Mouse (Mus musculus) stomach, embryonic 15.5 days (tissue): ENCODE data around the gene Chpf2. TPM values are rescaled to one million over a fixed set of nuclear protein-coding genes. Genes with fewer than 3 reads are reported as not detected.
A peak's percentile ranks its signal among the peaks of the same experiment; 100 is the strongest.

Experiments used
- ATAC-seq: fragments of 200-750 bp; cut with Nextera tagmentation; 2 replicates; pipeline ENCODE4 v1.8.0; 2017; ENCODE audit warnings: low read depth, moderate number of reproducible peaks, moderate TSS enrichment; ENCODE audit not compliant: insufficient read depth, low FRiP score
- H3K27ac ChIP-seq: fragments of 300-500 bp; sonication (generic); 2 replicates; pipeline ENCODE4 v1.5.1; 2015; ENCODE audit warnings: mild to moderate bottlenecking, inconsistent platforms
- H3K27me3 ChIP-seq: fragments of 300-500 bp; sonication (generic); replicated peaks from 2 replicates; pipeline ENCODE4 v1.6.1; 2015; ENCODE audit warnings: inconsistent platforms
- H3K36me3 ChIP-seq: fragments of 300-500 bp; sonication (generic); 2 replicates; pipeline ENCODE4 v1.6.1; 2015; ENCODE audit warnings: inconsistent platforms
- H3K4me1 ChIP-seq: fragments of 300-500 bp; sonication (generic); 2 replicates; pipeline ENCODE4 v1.6.1; 2015; ENCODE audit warnings: inconsistent platforms
- H3K4me2 ChIP-seq: fragments of 300-500 bp; sonication (generic); 2 replicates; pipeline ENCODE4 v1.6.1; 2015; ENCODE audit warnings: mild to moderate bottlenecking, inconsistent platforms
- H3K4me3 ChIP-seq: fragments of 300-500 bp; sonication (generic); replicated peaks from 2 replicates; pipeline ENCODE4 v1.5.1; 2015; ENCODE audit warnings: inconsistent platforms
- H3K9ac ChIP-seq: fragments of 300-500 bp; sonication (generic); 2 replicates; pipeline ENCODE4 v1.6.1; 2015; ENCODE audit warnings: inconsistent platforms
- H3K9me3 ChIP-seq: fragments of 300-500 bp; sonication (generic); 2 replicates; pipeline ENCODE4 v1.6.1; 2016; ENCODE audit warnings: inconsistent platforms
- WGBS: fragments of 180-500 bp; shearing (Covaris S2); methylation state at CpG from one replicate; pipeline ENCODE4 v1.1.7; 2015; 5-methylcytosine and 5-hydroxymethylcytosine counted together
- polyA plus RNA-seq: library from polyadenylated mRNA; unstranded; fragments of >200 nt; fragmentation: Nextera tagmentation; extraction: Ambion mirVana; gene quantifications from 2 replicates; pipeline ENCODE4 v1.2.1, GENCODE M21; 2015

Gene Chpf2
- polyA plus RNA-seq, 1 experiment from 2014 or later = 18.6 TPM

GRCm38 (mm10) chr5:24593230-24593629 lies 6.7 kb downstream of the Chpf2 start:
- 84% methylated on average over 10 of the region's 10 CpGs for WGBS
- Histone ChIP-seq H3K27ac (no peak overlapping the region), H3K9ac (no peak overlapping the region), H3K4me3 (no peak overlapping the region), H3K36me3 (peaks cover 38% of the 10 kb centered on the region), H3K4me1 (peaks cover 26% of the 10 kb centered on the region), H3K9me3 (no peaks in the 10 kb centered on the region), H3K27me3 (no peaks in the 10 kb centered on the region), H3K4me2 (no peak overlapping the region)
- no peak for ATAC-seq

- no peak overlapping the region for H3K27ac ChIP-seq
- H3K4me1 ChIP-seq = peaks cover 33% of the 10 kb centered on the region
- no peaks in the 10 kb centered on the region for H3K9me3 ChIP-seq
- no peak for ATAC-seq
- H3K9ac ChIP-seq = no peak overlapping the region
- H3K27me3 ChIP-seq = no peaks in the 10 kb centered on the region
- no peak overlapping the region for H3K4me2 ChIP-seq
- peaks cover 32% of the 10 kb centered on the region for H3K36me3 ChIP-seq
- no peak overlapping the region for H3K4me3 ChIP-seq
- 68% methylated on average over 10 of the region's 10 CpGs for WGBS
These were observed 7.4 kb downstream of the Chpf2 start for GRCm38 (mm10) chr5:24593928-24594327.

- Histone ChIP-seq H3K27me3 (no peaks in the 10 kb centered on the region), H3K9ac (no peak overlapping the region), H3K4me3 (no peak overlapping the region), H3K36me3 (peaks cover 28% of the 10 kb centered on the region), H3K4me1 (peaks cover 36% of the 10 kb centered on the region), H3K4me2 (no peak overlapping the region), H3K9me3 (no peaks in the 10 kb centered on the region), H3K27ac (no peak overlapping the region)
- ATAC-seq = no peak
- WGBS = 81% methylated on average over 5 of the region's 5 CpGs
These were observed 7.8 kb downstream of the Chpf2 start for GRCm38 (mm10) chr5:24594346-24594745.

DNA sequence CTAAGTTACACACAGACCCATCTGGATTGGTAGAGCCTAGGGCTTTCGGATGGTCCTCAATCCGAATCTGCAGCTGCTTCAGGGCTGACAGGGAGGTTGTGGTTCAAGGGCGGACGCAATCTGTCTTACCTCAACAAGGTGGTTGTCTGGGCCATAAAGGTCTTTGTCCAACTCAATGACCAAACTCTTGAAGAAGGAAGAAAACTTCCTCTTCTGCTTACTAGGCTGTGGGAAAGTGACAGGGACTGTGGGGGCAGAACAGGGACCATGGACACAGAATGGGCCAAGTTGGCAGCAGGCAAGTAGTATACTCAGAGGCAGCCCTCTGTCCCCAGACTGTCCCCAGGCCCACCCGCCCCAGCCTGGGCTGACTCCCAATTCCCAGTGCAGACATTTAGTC lies 8.7 kb downstream of the Chpf2 start:
- no peak overlapping the region for H3K4me3 ChIP-seq
- H3K27ac ChIP-seq = no peak overlapping the region

GRCm38 (mm10) chr5:24595786-24596380 lies 9.3 kb downstream of the Chpf2 start:
- no peaks in the 10 kb centered on the region for H3K27me3 ChIP-seq
- peaks cover 43% of the 10 kb centered on the region for H3K4me1 ChIP-seq
- 77% methylated on average over 14 of the region's 14 CpGs for WGBS
- H3K27ac ChIP-seq = no peak overlapping the region
- H3K4me2 ChIP-seq = no peak overlapping the region
- H3K9me3 ChIP-seq = no peaks in the 10 kb centered on the region
- H3K36me3 ChIP-seq = peaks cover 25% of the 10 kb centered on the region
- ATAC-seq = no peak
- H3K9ac ChIP-seq = no peak overlapping the region
- H3K4me3 ChIP-seq = no peak overlapping the region

More for the DNA sequence above, 8.7 kb downstream of the Chpf2 start:
- WGBS = 89% methylated on average over 5 of the region's 5 CpGs
- ATAC-seq = no peak
- peaks cover 39% of the 10 kb centered on the region for H3K4me1 ChIP-seq
- no peak overlapping the region for H3K4me2 ChIP-seq
- H3K9ac ChIP-seq = no peak overlapping the region
- peaks cover 25% of the 10 kb centered on the region for H3K36me3 ChIP-seq
- H3K27me3 ChIP-seq = no peaks in the 10 kb centered on the region
- no peaks in the 10 kb centered on the region for H3K9me3 ChIP-seq

GRCm38 (mm10) chr5:24596519-24597171 lies 10.1 kb downstream of the Chpf2 start:
- H3K4me2 ChIP-seq = no peak overlapping the region
- H3K9ac ChIP-seq = no peak overlapping the region
- H3K27me3 ChIP-seq = no peaks in the 10 kb centered on the region
- H3K4me3 ChIP-seq = no peak overlapping the region
- peaks cover 25% of the 10 kb centered on the region for H3K36me3 ChIP-seq
- H3K9me3 ChIP-seq = no peaks in the 10 kb centered on the region
- peaks cover 41% of the 10 kb centered on the region for H3K4me1 ChIP-seq
- WGBS = 22% methylated on average over 11 of the region's 11 CpGs
- no peak overlapping the region for H3K27ac ChIP-seq
- no peak for ATAC-seq

GRCm38 (mm10) chr5:24597221-24597728 lies 10.7 kb downstream of the Chpf2 start:
- 66% methylated on average over 2 of the region's 2 CpGs for WGBS
- no peaks in the 10 kb centered on the region for H3K9me3 ChIP-seq
- H3K4me3 ChIP-seq = no peak overlapping the region
- no peaks in the 10 kb centered on the region for H3K27me3 ChIP-seq
- ATAC-seq = no peak
- peaks cover 21% of the 10 kb centered on the region; the same call in 1 of the 2 replicates for H3K36me3 ChIP-seq
- H3K4me1 ChIP-seq = peaks cover 38% of the 10 kb centered on the region
- no peak overlapping the region for H3K4me2 ChIP-seq
- no peak overlapping the region for H3K9ac ChIP-seq
- H3K27ac ChIP-seq = no peak overlapping the region

DNA sequence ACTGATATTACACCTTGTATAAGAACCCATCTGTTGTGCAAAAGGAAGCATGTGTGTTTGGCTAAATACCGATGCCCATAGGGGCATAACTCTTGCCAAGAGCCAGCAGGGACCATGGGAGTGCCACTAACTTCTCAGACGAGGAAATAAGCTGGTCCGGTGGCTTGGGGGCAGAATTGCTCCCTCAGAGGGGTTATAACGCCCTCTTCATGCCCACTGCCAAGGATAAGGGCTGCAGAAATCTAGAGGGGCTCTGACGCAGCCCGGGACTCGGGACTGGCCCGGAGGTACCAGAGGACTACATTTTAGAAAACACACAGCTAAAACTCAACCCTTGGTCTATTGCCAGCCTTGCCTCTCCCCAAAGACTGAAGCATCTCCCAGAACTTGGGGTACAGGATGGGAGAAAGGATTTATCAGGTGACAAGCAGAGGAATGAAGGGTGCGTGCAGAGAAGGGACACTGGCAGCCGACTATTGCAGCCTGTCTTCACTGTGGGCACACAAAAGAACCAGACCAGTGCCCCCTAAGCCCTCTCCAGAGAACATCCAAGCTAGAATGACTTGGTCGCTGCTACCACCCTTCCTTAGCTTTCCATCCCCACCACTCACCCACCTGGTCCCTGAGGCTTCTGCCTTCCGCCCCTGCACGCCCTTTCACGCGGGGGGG lies 11.5 kb downstream of the Chpf2 start:
- Histone ChIP-seq H3K4me1 (peaks cover 38% of the 10 kb centered on the region), H3K9ac (no peak overlapping the region), H3K4me3 (peak overlapping the region; percentile 49), H3K36me3 (peaks cover 15% of the 10 kb centered on the region; the same call in 1 of the 2 replicates), H3K27ac (no peak overlapping the region), H3K9me3 (no peaks in the 10 kb centered on the region), H3K4me2 (peak overlapping the region; percentile 95), H3K27me3 (no peaks in the 10 kb centered on the region)
- WGBS = 26% methylated on average over 15 of the region's 15 CpGs
- no peak for ATAC-seq

GRCm38 (mm10) chr5:24598570-24599006 lies 12.0 kb downstream of the Chpf2 start:
- peaks cover 44% of the 10 kb centered on the region for H3K4me1 ChIP-seq
- H3K27ac ChIP-seq = no peak overlapping the region
- no peaks in the 10 kb centered on the region for H3K9me3 ChIP-seq
- under 1% methylated on average over 34 of the region's 41 CpGs for WGBS
- peaks cover 10% of the 10 kb centered on the region; the same call in 1 of the 2 replicates for H3K36me3 ChIP-seq
- H3K4me2 ChIP-seq = peak overlapping the region; percentile 95
- peak; percentile 7; the same call in 1 of the 2 replicates for ATAC-seq
- H3K27me3 ChIP-seq = no peaks in the 10 kb centered on the region
- H3K4me3 ChIP-seq = peak overlapping the region; percentile 49
- H3K9ac ChIP-seq = peak overlapping the region; percentile 9; the same call in 1 of the 2 replicates

DNA sequence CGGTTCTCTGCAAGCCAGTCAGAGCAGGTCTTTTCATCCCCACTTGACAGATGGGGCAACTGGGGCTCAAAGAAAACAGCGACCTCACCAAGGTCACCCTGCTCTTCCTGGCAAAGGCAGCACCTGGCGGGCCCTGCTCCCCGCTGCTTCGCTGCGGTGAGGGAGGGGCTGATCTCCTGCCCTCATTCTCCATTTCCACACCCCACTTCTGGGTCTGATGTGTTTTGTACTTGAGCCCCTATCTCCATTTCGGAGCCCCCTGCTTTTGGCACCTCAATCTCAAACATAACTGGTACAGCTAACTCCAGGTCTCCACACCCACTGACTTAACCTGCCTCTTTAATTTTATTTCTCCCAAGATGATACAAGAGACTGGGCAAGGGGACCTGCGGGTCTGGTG lies 12.6 kb downstream of the Chpf2 start:
- H3K4me3 ChIP-seq = peak overlapping the region; percentile 49
- no peaks in the 10 kb centered on the region for H3K9me3 ChIP-seq
- ATAC-seq = no peak
- 19% methylated on average over 8 of the region's 8 CpGs for WGBS
- H3K36me3 ChIP-seq = 0 out of 2 replicates have a peak, but pooled peaks cover 6% of the 10 kb centered on the region
- peaks cover 49% of the 10 kb centered on the region for H3K4me1 ChIP-seq
- H3K4me2 ChIP-seq = peak overlapping the region; percentile 95
- H3K9ac ChIP-seq = no peak overlapping the region; the same call in 1 of the 2 replicates
- H3K27me3 ChIP-seq = no peaks in the 10 kb centered on the region
- H3K27ac ChIP-seq = no peak overlapping the region

DNA sequence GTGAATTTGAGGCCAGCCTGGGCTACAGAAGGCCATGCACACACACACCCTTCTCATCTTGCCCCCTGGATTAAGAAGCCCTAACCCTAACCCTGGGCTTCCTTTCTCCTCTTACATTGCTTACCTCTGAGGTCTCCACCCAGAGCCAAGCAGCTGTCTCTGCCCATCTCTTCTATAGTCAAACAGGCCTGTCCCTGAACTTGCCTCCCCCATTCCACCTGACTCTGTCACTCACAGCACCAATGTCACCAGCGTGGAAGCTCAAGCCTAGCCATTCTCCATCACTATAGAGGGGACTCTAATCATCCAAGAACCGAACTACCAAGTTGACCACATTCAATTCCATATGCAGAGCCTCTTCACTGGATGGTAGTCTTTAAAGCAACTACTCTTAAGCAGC lies 13.7 kb downstream of the Chpf2 start:
- peaks cover 54% of the 10 kb centered on the region for H3K4me1 ChIP-seq
- 69% methylated on average over 2 of the region's 2 CpGs for WGBS

More for the DNA sequence above, 13.7 kb downstream of the Chpf2 start:
- Histone ChIP-seq H3K36me3 (no peaks in the 10 kb centered on the region), H3K27me3 (no peaks in the 10 kb centered on the region), H3K27ac (no peak overlapping the region), H3K4me2 (peak overlapping the region; percentile 91; the same call in 1 of the 2 replicates), H3K9me3 (no peaks in the 10 kb centered on the region), H3K4me3 (no peak overlapping the region; the same call in 1 of the 2 replicates), H3K9ac (no peak overlapping the region)
- no peak for ATAC-seq
